Mouse (Mus musculus) A20 (cell line): Measurements from ENCODE around the gene Efemp2.
A peak's percentile ranks its signal among the peaks of the same experiment; 100 is the strongest.

Experiments
- DNase-seq: peaks from one replicate; pipeline ENCODE4 v3.0.0-alpha.2; 2011; ENCODE audit warnings: low read depth, low spot score

The Efemp2 gene

GRCm38 (mm10) chr19:5451766-5452165, 22.0 kb upstream of the Efemp2 start:
- no peak for DNase-seq

GRCm38 (mm10) chr19:5455037-5455436, 18.7 kb upstream of the Efemp2 start:
- no peak for DNase-seq

GRCm38 (mm10) chr19:5455568-5455967, 18.2 kb upstream of the Efemp2 start:
- DNase-seq = no peak

- DNase-seq = no peak
These were observed 17.4 kb upstream of the Efemp2 start for GRCm38 (mm10) chr19:5456241-5456921.

GRCm38 (mm10) chr19:5456922-5457745, 16.6 kb upstream of the Efemp2 start:
- peak; percentile 97 for DNase-seq

- DNase-seq = no peak
These were observed 15.9 kb upstream of the Efemp2 start, which contains the start of gene Ccdc85b for GRCm38 (mm10) chr19:5457746-5458442. Ccdc85b (minus strand) TSS chr19:5457894.

GRCm38 (mm10) chr19:5459019-5459418, 14.7 kb upstream of the Efemp2 start:
- no peak for DNase-seq

GRCm38 (mm10) chr19:5459896-5460295, 13.9 kb upstream of the Efemp2 start:
- DNase-seq = no peak

- DNase-seq = peak; percentile 94
These were observed 13.3 kb upstream of the Efemp2 start, which contains the start of gene Fibp for GRCm38 (mm10) chr19:5460465-5460911. Fibp (plus strand) TSS chr19:5460615.

- no peak for DNase-seq
These were observed 12.3 kb upstream of the Efemp2 start for GRCm38 (mm10) chr19:5461411-5461810.

GRCm38 (mm10) chr19:5463212-5463611, 10.5 kb upstream of the Efemp2 start:
- no peak for DNase-seq

GRCm38 (mm10) chr19:5463791-5464562, 9.8 kb upstream of the Efemp2 start:
- peak; percentile 58 for DNase-seq

- no peak for DNase-seq
These were observed 8.7 kb upstream of the Efemp2 start for GRCm38 (mm10) chr19:5465037-5465436.

- no peak for DNase-seq
These were observed 6.7 kb upstream of the Efemp2 start for GRCm38 (mm10) chr19:5466916-5467500.

GRCm38 (mm10) chr19:5468374-5468773, 5.4 kb upstream of the Efemp2 start, which contains the start of gene Ctsw:
Ctsw (minus strand) TSS chr19:5468507.
- no peak for DNase-seq

- DNase-seq = no peak
These were observed 1.9 kb upstream of the Efemp2 start for GRCm38 (mm10) chr19:5471846-5472245.

GRCm38 (mm10) chr19:5472857-5473256, 897 bp upstream of the Efemp2 start:
- DNase-seq = peak; percentile 36

GRCm38 (mm10) chr19:5474281-5475068, 721 bp downstream of the Efemp2 start:
- no peak for DNase-seq

GRCm38 (mm10) chr19:5475069-5475714, 1.4 kb downstream of the Efemp2 start:
- DNase-seq = no peak
